Mouse (Mus musculus): Measurements from ENCODE around the gene Aqp2. TPM values are rescaled to one million over a fixed set of nuclear protein-coding genes. Genes with fewer than 3 reads are reported as not detected.
A peak's percentile ranks its signal among the peaks of the same experiment; 100 is the strongest.

Aqp2 gene
- total RNA-seq, 2 experiments from 2014 or later: not detected

DNA sequence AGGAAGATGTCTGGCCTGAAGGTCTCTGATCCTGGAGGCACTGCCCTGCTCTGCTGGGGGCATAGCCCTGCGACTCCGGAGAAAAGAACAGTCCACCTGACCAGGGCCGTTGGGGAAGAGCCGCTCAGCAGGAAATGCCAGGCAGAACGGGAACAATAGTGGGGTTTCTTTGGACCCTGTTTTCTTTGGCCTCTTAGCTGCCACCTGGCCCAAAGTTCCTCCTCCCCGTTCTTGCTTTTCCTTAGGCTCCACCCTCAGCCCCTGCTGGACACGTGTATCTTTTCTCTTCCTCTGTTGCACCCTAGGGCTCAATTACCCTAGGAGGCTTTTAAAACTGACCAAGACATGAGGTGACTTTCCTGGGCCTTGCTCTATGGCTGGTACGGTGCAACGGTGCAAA, 10.4 kb downstream of the Aqp2 start:
- no peak for ATAC-seq (replicated peaks; ENCODE audit: low FRiP score, poor library complexity, severe bottlenecking)

DNA sequence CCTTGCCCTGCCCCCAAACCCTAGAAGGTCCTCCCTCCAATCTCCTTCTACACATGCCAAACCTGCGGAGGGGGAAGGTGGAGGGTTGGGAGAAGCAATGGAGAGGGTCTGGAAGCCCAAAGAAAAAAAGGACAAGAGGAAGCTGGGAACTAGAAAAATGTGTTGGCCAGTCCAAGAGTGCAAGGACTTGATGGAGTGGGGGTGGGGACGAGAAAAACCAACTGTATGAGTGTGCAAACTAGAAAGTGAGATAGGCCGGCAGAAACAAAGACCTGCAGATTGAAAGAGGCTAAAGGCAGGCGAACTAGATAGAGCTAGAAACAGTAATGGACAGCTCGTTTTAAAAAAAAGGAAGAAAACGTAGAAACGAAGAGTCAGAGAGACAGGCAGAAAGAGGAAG, 10.8 kb downstream of the Aqp2 start:
- no peak for ATAC-seq (replicated peaks; ENCODE audit: low FRiP score, poor library complexity, severe bottlenecking)

DNA sequence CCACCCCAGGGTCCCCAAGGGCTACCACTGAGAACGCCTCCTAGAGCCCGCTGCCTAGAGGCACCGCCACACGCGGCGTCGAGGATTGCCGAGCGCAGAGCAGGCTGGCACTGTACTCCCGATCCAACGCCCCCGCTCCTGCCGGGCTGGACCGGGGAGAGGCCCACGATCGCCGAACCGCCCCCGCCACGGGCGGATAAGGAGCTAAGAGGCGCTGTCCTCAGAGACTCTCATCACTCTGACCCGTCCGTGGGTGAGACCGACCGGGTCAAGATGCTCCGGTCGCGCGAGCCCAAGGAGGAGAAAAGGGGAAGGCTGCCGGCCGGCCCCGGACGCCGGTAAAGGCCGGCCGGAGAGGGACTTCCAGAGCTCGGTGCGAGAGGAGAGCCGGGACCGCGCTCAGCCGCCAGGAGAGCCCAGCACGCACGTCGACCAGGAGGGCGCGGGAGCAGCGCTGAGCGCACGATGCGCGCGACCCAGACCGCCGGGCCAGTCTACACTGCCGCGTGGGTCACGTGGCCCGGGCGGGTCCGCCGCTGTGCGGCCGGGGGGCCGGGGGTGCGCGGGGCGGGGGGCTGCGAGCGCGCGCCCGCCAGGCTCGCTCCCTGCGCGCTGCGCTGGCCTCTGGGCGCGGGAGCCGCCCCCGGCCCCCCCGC, 11.7 kb downstream of the Aqp2 start, which contains the start of gene Aqp5:
Gene Aqp5 (plus strand): TSS at position 354 of the 656 bp plus-strand sequence.
- no peak for ATAC-seq (replicated peaks; ENCODE audit: low FRiP score, poor library complexity, severe bottlenecking)

DNA sequence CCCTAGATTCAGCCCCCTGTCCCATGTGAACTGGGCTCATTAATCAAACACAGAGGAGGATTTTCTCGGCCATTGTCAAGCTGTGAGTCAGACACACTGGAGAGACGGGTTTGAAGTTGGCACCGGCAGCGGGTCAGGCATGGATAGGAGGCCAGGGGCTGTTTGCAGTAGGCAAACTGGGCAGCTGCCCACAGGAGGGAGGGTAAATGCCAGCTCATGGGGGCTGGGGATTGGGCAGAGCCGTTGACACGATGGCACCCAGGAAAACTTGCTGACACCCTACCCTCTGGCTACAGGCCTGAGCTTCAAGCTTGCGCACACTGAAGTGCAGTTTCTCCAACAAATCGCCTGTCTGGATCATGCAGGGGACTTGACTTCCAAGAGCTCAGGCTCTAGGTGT, 13.3 kb downstream of the Aqp2 start:
- ATAC-seq (replicated peaks; ENCODE audit: low FRiP score, poor library complexity, severe bottlenecking): no peak

DNA sequence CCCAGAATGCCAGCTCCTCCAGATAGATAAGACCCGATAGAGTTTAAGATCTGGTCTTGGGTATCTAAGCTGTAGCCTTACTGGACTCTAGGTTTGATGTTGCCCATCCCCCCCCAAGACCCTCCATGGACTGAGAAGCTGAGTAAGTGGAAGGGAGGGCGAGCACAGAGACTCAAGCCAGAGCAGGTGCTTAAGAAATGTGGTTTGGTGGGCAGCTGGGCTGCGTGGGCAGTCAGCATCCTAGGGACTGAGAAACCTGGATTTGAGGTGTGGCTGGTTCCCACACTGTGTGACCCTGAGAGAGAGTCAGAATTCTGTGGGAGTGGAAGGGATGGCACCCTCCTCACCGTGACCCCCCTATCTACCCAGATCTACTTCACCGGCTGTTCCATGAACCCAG, 14.0 kb downstream of the Aqp2 start:
- no peak for ATAC-seq (replicated peaks; ENCODE audit: low FRiP score, poor library complexity, severe bottlenecking)

DNA sequence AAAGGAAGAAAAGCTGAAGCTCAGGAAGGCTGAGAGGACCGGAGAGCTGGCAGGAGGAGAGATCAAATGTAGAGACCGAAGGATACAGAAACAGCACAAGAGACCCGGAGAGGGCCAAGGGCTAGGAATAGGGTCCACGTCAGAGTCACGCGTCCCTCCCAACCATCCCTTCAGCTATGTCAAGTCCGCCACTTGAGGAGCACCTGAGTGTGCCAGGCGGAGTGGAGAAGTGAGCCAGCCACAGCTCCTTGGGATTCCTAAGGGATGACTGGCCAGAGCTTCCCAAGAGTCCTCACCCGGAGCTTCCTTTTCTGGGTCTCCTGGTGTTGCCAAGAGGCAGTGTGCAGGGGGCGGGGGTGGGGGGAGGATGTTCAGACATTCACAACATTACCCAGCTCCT, 16.1 kb downstream of the Aqp2 start:
- no peak for ATAC-seq (replicated peaks; ENCODE audit: low FRiP score, poor library complexity, severe bottlenecking)

DNA sequence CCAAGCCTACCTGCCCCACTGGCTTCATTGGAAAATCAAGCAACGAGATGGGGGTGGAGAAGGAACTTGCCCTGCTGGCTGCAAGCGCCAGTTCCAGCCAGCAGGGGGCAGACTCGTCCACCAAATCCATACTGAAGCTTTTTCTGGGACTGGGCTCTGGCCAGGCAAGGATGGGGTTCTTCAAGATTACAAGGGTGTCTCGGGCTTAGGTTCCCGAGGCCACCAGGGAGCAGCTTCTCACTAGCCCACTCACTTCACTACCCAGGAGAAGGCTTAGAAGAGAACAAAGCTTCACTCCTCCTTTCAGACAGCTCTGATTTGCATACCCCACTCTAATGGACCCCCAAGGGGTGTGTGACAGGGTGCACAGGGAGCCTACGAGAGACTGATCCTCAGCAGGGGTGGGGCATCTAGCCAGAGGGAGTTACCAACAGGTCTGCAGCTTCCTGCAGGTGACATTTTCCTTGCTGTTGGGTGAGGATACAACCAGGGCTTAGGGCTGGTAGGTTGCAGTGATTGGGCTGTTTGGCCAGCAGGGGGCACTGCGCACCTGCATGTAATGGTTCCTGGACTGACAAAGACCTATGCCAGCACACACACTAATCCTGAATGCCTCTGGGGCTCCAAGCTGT, 17.3 kb downstream of the Aqp2 start:
- ATAC-seq (replicated peaks; ENCODE audit: low FRiP score, poor library complexity, severe bottlenecking): peak; percentile 65

DNA sequence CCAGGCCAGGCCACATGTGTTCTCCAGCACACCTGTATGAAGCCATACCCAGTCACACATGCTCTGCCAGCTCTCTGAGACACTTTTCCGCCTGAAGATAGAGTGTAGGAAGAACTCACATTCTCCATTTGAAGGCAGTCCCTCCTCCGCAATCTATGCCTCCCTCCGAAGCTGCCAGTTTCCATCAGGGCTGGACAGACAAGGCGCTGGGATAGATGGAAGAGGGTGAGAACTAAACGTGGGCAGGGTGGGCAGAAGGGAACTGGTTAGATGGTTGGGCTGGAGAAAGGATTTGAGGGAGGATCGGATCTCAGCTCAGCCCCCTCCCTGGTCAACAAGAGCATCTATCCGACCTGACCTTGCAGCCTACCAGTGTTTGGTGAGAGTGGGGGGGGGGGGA, 18.0 kb downstream of the Aqp2 start:
- no peak for ATAC-seq (replicated peaks; ENCODE audit: low FRiP score, poor library complexity, severe bottlenecking)

DNA sequence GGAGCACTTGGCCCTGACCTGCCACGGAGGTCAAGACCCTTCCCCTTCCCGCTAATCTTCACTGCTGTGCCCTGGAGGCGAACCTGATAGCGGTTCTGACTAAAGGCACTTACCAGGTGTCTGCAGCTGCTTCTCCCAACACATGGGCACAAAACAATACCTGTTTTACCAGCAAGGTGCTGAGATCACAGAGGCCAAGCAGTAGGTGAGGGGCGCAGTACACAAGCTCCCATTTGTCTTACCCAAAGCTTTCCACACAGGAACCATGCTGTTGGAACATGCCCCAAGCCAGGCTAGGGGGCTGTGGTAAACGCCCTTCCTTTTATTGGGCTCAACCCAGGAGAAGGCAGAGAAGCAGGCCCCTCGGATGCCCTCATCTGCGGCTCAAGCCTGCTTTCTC, 18.7 kb downstream of the Aqp2 start:
- ATAC-seq (replicated peaks; ENCODE audit: low FRiP score, poor library complexity, severe bottlenecking): no peak

DNA sequence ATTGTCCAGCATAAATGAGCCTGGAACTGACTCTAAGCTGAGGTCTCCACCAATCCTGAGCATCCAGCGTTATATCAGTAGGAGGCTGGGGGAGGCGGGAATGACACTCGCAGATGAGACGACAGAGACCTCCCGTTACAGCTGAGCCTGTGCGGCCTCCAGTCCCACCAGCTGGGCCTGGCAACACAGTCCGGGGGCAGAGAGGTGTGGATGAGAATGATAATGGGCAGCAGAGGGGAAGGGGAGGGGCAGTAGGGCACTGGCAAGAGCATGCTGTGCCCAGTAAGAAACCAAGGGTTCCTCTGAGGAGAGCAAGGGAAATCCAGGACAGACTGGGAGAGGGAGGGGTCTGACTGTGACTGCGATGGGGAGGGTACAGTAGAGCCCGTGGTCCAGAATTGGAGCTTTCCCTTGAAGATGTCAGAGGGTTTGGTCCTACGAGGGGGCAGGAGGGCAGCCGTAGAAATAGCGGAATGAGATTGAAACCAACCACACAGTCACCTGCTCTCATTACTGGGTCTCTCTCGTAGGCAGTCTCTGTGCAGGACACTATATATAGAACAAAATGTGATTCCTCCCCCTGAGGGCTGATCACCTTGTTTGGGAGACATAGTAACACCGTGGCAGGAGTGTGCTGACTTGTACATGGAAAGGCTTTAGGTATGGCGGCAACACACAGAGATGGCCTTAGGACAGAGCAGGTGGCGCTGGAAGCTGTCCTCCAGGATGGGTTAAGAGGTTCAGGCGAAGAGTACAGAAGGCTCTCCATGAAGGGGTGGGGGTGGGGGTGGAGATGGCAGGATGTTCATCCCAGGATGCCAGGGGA, 20.6 kb downstream of the Aqp2 start:
- ATAC-seq (replicated peaks; ENCODE audit: low FRiP score, poor library complexity, severe bottlenecking): no peak

DNA sequence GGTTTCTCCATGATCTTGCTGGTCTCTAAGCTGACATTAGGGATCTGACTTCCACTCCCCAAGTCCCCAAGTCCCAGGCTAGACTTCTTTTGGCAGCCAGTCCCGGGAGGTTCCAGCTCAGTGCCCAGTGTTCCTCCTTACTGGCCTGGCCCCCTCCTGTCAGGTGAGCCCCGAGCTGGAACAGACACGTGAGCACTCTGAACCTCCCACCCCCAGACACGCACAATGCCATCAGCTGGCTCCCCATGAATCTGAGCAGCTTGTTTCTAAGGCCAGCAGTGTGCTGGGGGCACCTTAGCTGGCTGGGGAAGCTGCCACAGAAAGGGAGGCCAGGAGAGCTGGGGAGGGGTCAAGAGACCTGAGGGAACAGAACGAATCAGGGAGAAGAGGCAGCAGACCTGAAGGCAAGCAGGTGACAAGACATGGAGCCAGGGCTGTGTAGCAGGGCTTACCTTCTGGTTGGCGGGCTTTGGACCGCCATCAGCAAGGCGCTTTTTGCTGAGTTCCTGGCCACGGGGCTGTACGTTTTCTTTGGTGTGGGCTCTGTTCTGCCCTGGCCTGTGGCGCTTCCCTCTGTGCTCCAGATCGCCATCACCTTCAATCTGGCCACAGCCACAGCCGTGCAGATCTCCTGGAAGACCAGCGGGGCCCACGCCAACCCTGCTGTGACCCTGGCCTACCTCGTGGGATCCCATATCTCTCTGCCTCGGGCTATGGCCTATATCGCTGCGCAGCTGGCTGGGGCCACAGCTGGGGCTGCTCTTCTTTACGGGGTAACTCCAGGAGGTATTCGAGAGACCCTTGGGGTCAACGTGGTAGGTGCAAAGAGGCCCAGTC, 22.3 kb downstream of the Aqp2 start, which contains the start of gene Aqp6:
Gene Aqp6 (plus strand): TSS at position 415 of the 837 bp plus-strand sequence.
- ATAC-seq (replicated peaks; ENCODE audit: low FRiP score, poor library complexity, severe bottlenecking): no peak

DNA sequence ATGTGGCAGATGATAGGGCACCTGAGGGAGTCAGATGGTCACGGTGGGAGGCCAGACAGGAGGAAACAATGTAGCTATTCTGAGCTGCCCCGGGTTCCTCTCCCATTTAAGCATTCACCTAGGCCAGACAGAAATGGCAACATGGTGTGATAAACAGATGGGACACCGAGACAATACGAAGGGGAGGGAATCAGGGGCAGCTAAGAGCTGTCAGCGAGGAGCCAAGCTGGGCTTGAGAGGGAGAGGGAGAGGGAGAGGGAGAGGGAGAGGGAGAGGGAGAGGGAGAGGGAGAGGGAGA, 22.9 kb downstream of the Aqp2 start:
- no peak for ATAC-seq (replicated peaks; ENCODE audit: low FRiP score, poor library complexity, severe bottlenecking)

DNA sequence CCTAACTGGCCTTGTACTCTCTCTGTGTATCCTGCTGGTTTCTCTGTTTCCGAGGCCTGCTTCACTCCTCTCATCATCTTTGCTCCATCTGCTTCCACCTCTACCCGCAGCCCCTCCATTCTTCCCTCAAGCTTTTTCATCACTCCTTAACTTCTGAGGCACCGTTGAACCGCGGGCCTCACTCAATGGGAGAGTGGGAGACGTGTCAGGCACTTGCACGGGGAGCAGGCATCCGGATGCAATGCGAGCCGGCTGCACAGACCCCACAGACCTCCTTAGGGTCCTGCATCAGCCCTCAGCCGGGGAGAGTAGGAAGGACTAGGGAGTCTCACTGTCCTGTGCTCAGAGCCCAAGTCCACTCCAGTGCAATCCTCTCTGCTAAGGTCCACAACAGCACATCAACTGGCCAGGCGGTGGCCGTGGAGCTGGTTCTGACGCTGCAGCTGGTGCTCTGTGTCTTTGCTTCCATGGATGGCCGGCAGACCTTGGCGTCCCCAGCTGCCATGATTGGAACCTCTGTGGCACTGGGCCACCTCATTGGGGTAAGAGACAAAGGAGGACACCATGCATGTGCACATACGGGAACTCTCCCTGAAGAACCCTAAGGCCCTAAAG, 23.5 kb downstream of the Aqp2 start:
- no peak for ATAC-seq (replicated peaks; ENCODE audit: low FRiP score, poor library complexity, severe bottlenecking)

DNA sequence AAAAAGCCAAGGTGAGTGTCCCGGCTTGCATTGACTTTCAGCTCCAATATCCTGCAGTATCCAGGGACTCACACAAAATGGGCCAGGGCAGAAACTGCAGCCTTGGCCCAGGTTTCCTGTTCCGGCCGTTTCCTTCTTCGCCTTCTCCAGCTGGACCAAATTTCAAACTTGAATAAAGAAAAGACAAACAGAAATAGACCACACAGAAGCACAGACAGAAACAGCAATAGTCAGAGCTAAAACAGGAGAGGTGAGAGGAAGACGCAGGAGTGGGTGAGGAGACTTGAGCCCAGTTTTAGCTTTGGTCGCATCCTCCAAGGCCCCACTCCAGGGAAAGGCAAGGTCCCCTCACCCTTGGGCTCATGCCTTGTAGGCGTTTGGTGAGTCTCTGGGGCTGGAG, 24.4 kb downstream of the Aqp2 start:
- ATAC-seq (replicated peaks; ENCODE audit: low FRiP score, poor library complexity, severe bottlenecking): no peak

DNA sequence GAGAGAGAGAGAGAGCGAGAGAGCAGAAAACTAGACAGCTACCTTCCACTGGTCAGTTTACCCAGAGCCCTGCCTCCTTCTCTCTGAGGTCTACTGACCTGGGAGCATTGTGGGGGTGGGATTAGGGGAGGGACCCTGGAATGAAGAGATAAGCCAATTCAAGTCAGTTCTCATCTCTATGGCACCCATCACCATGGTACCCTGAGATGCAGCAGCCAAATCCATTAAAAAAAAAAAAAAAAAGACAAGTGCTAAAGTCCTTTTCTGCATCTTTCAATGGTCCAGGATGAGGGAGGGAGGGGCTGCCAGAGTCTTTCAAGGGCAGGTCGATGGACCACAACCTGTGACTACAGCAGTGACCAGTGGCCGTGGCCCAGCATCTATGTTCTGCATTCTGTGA, 26.7 kb downstream of the Aqp2 start:
- no peak for ATAC-seq (replicated peaks; ENCODE audit: low FRiP score, poor library complexity, severe bottlenecking)

DNA sequence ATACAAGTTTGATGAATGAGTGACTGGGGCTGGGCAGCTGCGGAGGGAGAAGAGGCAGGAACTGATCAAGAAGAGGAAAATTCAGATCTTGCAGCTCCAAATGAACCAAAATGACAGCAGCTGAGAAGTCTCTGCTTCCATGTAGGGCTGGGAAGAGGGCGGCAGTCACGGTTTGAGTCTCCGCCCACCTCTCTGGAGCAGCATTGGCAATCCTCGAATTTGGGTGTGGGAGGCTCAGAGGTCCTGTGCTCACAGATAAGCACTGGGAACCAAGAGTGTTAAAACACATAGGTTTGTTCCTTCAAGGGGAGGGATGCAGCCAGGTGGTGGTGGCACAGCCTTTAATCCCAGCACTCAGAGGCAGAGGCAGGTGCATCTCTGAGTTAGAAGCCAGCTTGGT, 27.7 kb downstream of the Aqp2 start:
- peak; percentile 79 for ATAC-seq (replicated peaks; ENCODE audit: low FRiP score, poor library complexity, severe bottlenecking)

DNA sequence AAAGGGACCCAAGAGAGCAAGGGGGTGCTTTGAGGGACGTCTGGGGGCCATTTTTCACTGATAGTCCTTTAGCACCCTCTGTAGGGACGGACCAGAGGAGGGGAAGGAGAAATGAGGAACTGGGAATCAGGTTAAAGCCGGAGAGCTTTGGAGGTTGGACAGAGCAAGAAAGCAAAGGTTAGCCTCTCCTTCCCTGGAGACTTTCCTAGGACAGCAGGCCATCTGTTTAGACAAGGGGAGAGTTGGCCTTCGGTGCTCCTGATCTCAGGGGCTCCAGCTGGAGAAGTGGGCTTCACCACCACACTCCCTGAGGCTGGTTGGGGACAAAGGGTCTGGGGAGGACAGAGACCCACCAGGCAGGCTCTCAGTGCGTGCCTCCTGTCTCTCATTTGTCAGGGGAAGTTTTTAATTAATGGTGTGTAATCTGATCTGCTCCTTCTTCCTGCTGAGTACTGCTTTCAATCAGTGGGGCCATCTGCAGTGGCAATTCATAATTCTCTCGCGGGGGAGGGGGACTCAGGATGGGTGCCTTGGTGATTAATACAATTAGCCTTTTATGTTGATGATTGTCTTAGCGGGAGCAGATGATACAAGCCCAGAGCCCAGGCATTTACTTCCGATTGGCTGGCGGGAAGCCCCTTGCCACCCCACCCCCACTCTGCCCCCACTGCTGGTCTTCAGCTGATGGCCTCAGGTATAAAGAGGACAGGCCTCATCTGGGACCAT, 28.7 kb downstream of the Aqp2 start:
- ATAC-seq (replicated peaks; ENCODE audit: low FRiP score, poor library complexity, severe bottlenecking): no peak

DNA sequence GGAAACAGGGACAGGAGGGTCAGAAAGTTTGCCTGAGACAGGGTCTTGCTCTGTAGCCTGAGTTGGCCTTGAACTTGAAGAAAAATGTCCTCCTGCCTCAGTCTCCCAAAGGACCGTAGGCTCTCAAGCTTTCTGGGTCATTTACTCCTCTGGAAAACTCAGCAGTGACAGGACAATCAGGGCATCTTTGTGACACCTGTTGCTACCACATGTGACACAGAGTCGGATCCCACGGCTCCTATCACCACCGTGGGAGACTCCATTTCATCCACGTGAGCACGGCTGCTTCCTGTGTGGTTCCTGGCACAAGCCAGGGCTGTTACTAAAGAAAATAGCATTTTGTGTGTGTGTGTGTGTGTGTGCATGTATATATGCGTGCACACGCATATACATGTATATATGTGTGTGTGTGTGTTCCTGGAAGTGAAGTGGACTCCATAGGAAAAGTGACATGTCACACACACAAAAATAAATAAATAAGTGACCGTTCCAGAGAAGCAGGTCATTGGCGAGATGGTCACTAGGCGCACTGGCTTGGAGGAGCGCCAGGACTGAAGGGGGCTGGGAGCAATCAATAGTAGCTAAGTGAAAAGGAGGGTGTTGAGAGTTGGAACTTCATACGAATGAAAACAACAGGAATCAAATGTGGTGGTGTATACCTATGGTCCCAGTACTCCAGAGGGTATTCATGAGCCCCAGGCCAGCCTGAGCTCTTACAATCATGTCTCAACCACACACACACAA, 29.7 kb downstream of the Aqp2 start:
- no peak for ATAC-seq (replicated peaks; ENCODE audit: low FRiP score, poor library complexity, severe bottlenecking)
